Mouse (Mus musculus) spleen, adult 18-20 months (tissue): ENCODE results near the gene Vgll4.

Source experiments
- DNase-seq, 2 experiments: peaks; one replicate each; pipeline ENCODE4 v3.0.0; 2022; ENCODE audit warnings: mixed read lengths in 2 of 2

The Vgll4 gene

DNA sequence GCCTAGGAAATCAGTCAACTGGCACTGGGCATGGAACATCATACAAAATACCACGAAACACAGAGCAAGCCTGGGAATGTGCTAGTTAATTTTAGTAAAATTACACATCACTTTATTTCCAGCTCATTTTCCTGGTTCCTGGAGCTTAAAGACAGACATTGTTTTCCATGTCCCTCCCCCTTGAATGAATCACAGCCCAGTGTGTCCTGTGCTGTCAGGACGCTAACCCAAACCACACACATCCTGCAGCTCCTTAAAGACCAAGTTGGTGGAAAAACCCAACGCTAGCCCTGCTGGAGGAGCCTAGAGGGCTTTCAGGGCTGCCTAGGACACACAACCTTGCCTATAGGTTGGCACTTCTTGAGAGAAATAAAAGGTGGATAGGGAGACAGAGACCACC, 103.7 kb downstream of the Vgll4 start:
- DNase-seq: no peak

DNA sequence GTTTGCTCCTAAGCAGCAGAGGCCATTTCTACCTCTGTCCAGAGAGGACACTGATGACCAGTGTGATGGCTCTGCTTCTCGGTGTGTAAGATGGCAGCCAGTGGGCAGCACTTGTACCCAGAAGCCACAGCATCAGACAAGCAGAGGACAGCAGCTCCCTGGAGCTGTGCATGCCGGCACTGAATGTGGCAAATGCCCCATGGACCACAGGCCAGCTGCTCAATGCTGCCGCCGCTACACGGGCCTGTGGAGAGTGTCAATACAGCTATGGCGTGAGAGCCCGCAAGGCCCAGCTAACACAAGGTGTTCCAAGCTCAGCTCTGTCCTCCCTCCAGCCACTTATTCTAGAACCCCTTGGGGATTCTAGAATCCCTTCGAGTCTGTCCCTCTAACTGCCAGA, 105.4 kb downstream of the Vgll4 start:
- no peak for DNase-seq

DNA sequence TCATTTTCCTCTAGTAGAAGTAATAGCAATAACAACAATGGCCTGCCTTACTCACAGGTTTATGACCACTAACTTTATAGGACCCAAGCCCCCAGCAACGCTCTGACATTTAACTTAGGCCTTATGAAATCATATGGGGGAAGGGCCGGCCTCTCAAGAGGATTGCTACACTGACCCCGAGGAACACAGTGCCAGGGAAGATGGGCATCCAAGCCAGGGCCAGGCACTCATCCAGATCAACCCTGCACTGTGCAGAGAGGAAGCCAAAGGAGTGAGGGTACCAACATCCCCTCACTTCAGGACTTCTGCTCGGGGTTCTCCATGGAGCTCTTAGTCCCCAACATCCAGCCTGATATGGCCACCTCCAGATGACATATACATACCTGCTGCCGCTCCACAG, 106.3 kb downstream of the Vgll4 start:
- no peak for DNase-seq

DNA sequence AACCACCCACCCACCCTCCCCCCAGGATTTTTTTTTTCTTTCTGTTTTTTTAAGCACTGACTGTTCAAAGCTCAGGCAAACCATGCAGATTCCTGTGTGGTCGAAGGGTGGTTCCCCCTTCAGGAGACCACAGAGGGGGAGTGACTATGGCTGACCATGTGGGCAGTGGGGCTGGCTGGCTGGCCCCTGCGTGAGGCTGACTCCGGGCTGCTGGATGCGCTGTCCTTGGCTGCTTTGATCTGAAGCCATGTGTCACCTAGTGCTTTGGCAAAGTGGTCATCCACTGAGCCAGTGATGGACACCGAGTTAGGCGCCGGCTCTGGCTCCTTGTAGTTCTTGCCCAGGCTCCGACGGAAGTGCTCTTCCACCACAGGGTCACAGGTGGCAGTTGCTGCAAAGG, 107.7 kb downstream of the Vgll4 start:
- no peak for DNase-seq

DNA sequence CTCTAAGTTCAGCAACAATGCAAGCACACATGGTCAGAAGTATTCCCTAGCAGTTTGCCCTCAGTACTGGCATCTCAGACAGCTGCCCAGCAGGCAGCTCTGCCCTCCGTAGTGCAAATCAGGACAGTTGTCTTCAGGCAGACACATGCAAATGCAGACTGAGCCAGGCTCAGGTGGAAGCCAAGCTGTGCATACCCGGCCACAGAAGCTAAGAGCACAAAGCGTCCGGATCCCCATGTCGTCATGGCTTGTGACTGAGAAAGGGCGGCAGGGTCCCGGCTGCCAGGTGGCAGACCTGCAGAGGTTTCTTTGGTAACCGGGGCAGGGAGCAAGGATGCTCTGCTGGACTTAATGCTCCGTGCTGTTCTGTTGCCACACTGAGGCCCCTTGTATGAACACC, 108.2 kb downstream of the Vgll4 start:
- DNase-seq: no peak

DNA sequence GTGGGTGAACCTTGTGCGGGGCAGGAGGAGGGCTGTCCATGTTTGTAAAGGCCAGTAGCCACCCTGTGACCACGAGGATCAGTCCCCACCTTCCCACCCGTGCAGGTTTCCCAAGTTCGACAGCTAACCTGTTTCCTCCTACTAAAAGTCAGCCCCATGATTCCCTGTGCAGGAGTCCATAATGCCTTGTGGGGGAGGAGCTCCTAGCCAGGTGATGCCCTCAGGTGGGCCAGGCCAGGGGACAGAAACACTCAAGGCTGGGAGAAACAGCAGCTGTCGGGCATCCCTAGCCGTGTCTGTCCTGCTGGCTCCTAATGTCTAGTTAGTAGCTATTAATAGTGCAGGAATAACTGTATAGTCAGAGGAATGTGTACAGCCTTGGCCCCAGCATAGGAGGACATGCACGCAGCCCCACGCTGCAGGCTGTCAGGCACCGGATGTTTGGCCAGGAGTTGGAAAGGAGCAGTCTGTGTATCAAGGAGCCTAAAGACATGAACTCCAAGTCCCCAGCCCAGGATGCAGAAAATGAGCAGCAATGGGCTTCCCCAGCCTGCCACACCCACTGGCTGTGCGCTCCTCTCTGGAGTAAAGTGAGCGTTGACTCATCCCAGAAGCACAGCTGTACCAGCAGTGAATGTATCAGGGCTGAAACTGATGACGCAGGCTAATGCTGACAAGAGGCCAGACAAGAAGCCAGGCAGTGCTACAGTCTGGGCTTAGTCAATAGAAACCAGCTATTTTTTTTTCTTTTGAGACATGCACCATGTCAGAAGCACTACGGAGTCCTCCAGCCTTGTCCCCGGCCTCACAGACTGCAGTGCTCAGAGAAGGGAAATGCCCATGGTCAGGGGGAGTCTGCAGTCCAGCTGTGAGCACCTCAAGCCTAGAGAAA, 108.9 kb downstream of the Vgll4 start:
- DNase-seq: no peak

DNA sequence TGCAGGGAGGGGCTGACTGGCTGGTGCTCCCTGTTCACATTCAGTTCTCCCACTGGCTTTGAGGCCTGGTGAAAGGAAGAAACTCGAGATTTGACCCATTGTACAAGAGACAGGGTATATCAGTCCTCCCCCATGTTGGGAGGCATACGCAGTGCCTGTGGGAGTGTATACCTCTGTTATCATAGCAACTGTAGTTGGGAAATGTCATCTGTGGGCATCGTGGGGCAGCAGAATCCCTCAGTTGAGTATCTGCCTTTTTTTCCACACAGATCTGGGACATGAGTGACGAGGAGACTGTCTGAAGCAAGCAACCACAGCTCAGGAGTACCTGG, 111.1 kb downstream of the Vgll4 start:
- DNase-seq: no peak

DNA sequence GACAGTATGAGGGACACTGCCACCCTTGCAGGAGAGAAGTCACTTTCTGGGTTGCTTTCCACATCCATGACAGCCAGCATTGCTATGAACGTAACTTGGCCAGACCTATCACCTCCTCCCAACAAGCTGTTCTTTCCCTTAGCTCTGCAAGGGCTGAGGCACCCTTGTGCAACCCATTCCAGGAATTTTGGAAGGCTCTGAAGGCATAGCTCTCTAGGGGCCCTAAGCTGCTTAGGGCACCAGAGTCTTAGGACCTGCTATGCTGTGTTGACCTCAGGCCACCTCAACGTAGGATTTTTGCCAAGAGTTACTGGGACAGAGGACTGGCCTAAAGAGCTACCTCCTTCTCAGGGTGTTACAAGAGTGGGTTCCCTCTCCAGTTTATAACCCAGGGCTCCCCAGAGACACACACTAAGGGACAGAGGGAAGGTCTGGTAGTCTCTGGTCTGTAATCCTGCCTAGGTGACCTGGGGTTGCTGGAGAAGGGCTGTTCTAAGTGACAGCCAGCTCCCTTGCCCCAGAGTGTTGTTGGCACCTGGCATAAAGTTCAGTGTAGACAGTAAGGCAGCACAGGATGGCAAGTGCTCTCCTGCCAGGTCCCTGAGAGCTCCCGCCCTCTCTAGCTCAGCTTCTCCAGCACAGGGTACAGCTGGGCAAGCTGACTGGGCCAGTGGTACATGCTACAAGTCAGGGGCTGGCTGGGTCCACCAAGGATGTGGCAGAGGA, 111.6 kb downstream of the Vgll4 start:
- DNase-seq: no peak

DNA sequence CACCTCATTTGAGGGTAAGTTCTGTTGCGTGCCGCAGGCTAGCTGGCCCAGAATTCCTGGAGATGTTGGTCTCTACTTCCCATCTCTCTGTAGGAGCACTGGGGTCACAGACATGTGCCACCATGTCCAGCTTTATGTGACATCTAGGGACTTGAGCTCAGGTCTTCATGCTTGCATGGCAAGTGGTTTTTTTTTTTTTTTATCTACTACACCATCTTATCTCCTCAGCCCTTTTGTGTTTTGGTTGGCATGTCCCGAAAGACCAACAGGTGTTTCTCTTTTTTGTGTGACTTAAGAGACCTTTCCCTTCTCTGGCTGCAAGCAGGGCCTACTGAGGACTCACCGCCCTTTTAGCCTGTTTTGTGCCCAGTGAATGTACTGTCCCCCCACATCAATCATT, 113.3 kb downstream of the Vgll4 start:
- no peak for DNase-seq

DNA sequence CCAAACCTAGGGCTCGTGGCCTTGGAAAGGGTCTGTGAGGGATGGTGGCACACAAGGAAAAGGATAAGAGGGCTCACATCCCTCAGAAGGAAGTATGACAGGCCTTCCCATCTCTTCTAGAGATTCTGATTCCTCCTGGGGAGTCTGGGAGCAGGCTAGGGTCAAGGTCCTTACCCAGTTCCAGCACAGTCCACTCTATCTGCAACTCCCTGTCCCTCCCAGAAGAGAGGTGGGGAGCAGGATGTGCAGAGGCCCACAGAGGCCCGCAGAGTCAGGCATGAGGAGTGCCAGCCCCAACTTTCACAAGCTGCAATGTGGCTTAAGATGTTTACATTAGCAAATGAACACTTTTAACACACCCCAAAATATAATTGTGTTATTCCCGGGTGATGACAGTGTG, 114.2 kb downstream of the Vgll4 start:
- DNase-seq: no peak

DNA sequence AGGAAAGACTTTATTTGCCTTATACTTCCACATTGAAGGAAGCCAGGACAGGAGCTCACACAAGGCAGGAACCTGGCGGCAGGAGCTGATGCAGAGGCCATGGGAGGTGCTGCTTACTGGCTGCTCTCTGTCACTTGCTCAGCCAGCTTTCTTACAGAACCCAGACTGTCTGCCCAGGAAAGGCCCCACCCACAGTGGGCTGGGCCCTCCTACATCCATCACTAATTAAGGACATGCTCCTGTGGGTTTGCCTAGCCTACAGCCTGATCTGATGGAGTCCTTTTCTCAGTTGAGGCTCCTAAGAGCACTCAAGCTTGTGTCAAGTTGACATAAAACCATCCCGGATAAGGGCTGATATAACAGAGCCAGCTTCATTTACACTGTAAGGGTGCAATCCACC, 115.4 kb downstream of the Vgll4 start:
- DNase-seq: no peak

DNA sequence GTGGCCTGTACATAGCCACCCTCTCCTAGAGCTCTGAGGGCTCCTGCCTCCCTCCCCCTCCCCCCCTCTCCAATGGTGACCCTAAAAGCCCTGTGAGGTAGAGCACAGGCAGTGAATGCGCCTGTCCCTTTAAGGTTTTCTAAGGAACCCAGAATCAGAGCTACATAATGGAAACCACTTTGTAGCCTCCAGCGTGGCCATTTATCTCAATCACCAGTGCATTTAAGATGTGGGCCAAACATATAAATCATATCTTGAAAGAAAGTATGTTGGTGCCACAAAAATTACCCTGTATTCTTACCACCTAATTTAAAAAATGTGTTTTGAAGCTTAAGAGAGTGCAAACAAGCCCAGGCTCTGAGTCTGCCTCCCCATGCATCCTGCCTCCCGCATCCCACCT, 117.1 kb downstream of the Vgll4 start:
- DNase-seq: no peak

DNA sequence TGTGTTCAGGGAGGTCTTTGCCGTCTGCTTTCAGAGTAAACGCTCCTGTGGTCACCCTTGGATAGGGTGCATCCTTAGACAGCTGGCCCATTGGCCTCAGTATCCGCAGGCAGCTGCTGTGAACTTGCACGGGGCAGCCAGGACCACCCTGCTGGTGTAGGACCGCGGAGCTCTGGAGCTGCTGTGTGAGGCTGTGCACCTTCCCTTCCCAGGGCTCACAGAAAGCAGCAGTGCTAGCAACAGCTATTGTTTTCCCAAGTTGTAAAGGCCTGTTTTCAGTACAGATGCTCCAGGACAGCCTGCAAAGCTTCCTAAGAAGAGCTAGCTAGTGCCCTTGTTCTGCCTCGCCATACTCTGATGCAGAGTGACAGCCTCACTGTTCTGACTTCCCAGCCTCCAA, 118.1 kb downstream of the Vgll4 start:
- no peak for DNase-seq

DNA sequence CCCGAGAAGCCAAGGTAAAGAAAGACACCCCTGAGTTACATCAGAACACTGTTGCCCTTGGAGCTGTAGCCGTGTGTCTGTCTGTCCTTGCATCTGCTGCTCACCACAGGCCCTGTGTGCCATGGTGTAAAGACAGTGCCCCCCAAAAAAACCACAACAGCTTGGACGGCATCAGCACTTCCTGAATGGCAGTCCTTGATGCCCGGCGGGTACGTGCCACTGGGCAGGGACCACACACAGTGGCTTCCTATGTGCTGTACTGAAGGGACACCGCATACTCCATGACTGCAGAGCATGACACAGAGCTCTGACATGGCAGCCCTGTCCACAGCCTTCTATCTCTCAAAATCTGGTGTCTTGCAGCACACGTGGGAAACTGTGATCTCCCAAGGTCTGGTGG, 120.0 kb downstream of the Vgll4 start:
- DNase-seq: no peak

DNA sequence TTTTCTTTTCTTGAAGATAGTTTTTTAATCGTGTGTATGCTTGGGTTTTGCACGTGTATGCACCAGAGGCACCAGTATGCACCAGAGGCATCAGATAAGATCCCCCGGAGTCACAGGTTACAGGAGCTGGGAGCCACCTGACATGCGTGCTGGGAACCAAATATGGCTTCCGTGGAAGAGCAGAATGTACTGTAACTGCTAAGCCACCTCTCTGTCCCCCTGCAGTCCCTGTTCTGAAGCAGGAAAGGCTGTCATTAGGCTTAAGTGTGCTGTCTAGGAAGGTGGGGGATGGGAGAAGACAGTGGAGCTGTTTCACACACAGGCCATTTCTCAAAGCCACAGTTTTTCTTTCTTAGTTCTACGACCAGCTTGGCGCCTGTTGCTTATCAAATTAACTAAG, 121.0 kb downstream of the Vgll4 start:
- no peak for DNase-seq

DNA sequence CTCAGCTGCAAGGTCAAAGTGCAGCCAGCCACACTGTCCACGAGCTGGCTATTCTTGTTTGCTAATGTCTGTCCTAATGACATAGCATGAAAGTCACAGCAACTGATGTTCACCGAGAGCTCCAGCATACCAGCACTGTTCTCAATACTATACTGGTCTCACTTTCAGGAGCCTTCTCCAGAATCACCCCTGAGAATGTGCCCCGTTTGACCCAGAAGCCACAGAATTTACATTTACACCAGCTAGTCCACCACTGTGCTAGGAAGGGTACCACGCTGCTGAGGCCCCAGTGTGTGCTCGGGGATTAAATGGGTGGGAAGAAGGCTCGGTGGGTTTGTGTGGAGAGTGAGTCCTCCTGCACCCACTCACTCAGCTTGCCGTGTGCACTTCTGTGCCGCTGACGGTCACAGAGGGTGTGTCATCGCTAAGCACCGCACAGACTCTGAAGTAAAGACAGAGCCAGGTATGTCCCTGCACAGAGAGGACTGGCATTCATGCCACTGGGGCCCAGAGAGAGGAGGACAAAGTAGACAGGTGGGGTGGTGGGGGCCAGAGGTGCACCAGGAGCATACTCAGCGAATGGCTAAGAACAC, 122.1 kb downstream of the Vgll4 start:
- no peak for DNase-seq

DNA sequence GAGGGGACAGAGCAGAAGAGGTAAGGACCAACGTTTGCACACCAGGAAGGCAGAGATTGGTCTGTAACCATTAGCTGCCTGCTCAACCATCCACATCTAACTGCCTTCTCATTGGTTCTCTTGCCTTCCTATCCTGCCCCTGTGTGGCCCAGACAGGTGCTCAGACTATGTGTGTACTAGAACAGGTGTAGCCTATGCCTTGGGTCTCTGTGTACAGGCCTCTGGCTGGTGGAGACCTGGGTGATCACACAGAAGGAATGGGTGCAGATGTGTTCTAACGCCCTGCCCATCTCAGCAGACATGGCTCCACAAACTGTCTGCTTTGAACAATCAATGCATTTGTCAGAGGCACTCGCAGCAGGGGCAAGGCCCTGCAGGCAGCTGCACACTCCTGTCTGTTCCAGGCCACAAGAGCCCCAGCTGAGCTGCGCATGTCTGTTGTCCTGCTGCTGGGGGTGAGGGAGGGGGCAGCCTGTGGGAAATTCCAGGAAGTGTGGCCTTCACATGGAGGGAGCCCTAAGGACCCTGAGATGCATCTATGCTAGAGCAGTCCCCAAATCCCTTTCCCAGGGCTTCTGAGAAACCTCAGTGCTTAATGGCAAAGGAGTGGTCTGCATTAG, 123.5 kb downstream of the Vgll4 start:
- DNase-seq: no peak

DNA sequence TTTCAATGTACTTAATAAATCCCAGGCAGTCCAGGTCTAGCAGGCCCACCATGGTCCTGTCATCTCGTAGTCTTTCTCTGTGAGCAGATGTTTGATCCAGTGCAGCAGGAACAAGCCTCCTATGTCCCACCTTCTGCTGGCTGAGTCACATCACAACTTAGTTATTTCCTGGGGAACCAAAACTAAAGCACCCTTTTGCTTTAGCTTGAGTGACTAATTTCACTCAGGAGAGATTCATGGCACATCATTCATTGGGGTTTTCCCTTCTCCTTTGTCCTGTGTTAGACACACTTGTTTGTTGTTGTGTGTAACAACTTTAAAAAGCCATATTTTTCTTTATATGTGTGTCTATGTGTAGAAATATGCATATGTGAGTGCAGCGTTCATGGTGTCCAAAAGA, 126.9 kb downstream of the Vgll4 start:
- no peak for DNase-seq

DNA sequence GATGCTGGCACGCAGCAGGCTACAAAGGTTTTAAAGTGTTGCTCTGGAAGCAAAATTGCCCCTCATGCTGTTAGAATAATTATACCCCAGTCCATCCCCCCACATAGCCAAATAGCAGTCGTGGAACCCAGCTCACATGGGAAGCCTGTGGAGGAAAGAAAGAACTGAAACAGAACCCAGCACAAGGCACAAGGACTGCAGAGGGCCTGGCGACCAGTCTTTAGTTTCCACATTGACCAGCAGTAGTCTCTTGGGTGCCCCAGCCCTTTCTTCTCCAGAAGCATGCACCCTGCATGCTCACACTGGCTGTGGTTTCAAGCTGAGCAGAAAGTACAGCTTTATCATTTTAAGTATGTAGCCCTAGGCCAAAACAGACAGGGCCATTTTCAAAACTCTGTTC, 127.7 kb downstream of the Vgll4 start:
- DNase-seq: no peak

DNA sequence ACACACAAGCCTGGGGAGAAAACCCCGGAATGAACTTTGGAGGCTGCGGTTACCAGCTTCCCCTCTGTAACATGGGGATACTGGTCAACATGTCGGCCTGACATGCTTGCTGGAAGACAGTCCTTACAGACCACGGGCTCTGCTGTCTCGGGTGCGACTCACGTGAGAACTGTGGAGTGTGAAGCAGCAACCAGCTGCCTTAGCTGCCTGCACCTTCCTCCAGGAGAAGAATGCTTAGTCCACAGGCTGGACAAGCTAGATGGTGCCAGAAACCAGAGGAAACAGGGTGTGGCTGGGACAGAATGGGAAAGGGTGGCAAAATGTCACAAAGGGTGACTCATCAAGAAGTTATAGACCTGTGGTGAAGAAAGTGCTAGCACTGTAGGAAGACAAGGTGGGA, 129.8 kb downstream of the Vgll4 start:
- no peak for DNase-seq

DNA sequence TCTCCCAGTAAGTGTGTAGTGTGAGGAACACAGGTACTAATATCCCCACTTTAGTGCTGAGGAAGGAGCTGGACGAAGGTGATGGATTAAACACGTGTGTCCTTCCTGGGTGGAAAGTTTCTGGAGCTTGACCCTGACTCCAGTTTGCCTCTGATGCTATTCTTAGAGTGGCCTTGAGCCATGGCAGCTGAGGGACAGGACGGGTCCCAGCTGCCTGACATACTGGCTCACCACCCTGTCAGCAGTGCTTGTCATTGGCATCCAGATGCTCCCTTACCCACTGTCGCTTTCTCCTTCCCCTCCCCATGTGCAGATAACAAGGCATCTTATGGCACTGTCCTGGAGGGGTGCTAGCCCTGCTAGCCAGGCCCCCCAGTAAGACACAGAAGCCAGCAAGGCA, 130.9 kb downstream of the Vgll4 start:
- no peak for DNase-seq

DNA sequence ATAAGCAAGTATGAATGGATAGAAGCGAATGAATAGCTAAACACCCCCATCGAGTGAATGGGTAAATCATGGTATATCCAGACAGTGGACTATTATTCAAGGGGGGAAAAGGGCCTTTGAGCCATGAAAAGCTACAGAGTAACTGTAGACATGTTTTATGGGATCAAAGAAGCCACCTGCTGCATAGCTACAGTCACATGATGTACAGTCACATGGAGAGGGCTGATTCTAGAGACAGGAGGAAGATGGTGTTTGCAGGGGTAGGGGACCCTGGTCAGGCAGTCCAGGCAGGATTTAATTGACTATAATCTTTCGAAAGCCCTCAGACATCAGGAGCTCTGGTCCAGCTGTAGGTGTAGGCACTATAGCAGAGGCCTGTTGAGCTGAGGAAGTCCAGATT, 133.4 kb downstream of the Vgll4 start:
- DNase-seq: no peak

DNA sequence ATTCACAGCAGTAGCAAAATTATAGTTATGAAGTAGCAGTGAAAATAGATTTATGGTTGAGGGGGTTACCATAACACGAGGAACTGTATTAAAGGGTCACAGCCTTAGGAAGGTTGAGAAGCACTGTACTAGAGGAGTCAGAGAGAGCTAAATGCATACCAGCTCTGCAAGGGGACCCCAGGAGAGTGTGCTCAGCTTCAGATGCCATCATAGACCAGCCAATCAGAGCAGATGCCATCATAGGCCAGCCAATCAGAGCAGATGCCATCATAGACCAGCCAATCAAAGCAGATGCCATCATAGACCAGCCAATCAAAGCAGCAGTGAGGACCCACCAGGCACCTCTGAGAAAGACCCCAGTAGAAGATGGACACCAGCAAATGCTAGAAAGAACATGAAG, 134.0 kb downstream of the Vgll4 start:
- no peak for DNase-seq

DNA sequence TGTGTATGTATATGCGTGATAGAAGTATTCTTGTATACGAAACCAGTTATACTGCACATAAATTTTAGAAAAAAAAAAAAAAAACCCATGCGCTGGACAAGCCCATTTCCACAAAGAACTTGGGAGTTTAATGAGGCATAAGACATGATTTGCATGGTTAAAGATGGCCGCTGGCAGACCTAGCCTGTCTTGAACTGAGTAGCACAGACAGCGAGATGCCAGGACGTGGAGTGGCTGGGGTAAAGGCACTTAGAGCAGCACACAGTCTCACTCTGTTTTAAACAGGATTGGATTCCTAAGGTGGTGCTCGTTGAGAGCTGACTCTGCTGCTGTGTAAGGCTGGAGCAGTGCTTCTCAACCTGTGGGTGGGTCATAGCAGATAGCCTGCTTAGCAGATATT, 134.4 kb downstream of the Vgll4 start:
- no peak for DNase-seq
